Mouse (Mus musculus): ENCODE results near the gene Eif3c.

DNA sequence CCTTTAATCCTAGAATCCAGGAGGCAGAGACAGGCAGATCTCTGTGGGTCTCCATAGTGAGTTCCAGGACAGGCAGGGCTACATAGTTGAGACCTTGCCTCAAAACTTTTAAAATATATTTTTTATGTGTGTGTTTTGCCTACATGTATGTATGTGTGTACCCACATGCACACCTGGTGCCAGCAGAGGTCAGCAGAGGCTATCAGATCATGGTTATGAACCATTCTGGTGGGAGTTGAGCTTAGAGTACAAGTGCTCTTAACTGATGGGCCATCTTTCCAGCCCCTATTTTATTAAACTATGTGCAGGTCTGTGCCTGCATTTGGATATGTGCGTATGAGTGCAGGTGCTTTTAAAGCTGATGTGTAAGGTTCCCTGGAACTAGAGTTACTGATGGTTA, 11.4 kb downstream of the Eif3c start:
- TF ChIP-seq GATA1 (IDR thresholded peaks at IDR 0.05; ENCODE audit: borderline replicate concordance, low read length) (no peak), FLI1 (IDR thresholded peaks at IDR 0.05; ENCODE audit: low read length) (no peak)

Measured in megakaryocyte, embryonic 14.5 days (primary cell).